Mouse (Mus musculus): ENCODE results near the gene A030014E15Rik.
"Not testable (repeated sequence)": the region's sequence is repeated elsewhere in the genome, so short reads cannot be mapped to it uniquely, and the experiment has no call there.

Gene A030014E15Rik

DNA sequence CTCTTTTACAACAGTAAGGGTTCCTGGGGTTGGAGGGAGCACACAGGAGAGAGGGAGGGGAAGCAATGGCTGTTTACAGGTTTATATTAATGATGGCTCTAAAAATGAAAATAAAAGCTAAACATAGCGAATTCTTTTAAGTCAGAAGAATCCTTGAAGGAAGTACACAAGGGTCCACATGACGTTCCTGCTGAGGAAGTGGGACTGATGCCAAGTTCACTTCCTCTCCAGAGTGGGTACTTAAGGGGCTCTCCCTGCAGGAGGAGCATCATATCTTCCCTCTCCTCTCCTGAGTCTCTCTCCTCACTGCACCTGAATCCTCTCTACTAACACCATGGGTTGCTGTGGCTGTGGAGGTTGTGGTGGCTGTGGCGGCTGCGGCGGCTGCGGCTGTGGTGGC is at the start of gene A030014E15Rik:
A030014E15Rik (plus strand) TSS at position 268 of the 400 bp plus-strand sequence.
- no peak for DNase-seq (ENCODE audit: low spot score)

DNA sequence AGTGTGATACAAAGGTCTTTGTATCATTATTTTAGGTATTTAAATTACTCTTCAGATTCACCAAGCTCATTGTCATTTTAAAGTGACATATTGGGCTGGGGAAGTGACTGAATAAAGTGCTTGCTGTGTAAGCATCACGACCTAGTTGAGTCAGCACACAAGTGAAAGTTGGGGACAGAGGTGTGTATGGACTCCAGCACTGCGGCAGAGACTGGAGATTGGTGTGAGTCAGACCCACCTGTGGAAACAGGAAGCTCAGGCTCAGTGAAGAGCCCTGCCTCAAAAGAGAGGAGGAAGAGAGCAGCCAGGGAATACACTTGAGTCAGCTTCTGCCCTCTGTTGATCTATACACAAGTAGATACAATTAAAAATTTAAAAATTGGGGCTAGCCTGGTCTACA is 45.5 kb upstream of the A030014E15Rik start:
- DNase-seq (ENCODE audit: low spot score): no peak

DNA sequence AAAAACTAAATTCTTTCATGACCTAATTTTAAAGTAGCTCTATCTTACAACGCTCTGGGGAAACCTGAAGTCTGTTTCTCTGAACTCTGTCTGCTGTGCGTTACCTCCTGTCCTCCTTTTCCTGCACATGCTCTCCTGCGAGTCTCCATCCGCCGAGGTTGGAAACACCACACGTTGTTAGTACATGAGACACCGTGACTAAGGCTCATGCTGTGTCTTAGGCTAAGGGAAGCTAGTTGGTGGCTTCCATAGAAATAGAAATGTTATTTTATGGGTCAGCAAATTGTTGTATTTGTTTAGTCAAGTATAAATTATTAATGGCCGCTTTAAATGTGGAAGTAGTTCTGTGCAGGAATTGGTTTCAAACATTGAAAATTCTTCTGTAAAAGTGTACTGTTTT is 44.5 kb upstream of the A030014E15Rik start:
- no peak for DNase-seq (ENCODE audit: low spot score)

- DNase-seq (ENCODE audit: low spot score): no peak
Observed at GRCm38 (mm10) chr1:82893269-82893668, 31.4 kb upstream of the A030014E15Rik start.

- no peak for DNase-seq (ENCODE audit: low spot score)
Observed at GRCm38 (mm10) chr1:82900567-82900966, 24.1 kb upstream of the A030014E15Rik start.

GRCm38 (mm10) chr1:82901201-82901600 is 23.5 kb upstream of the A030014E15Rik start:
- DNase-seq (ENCODE audit: low spot score): no peak

DNA sequence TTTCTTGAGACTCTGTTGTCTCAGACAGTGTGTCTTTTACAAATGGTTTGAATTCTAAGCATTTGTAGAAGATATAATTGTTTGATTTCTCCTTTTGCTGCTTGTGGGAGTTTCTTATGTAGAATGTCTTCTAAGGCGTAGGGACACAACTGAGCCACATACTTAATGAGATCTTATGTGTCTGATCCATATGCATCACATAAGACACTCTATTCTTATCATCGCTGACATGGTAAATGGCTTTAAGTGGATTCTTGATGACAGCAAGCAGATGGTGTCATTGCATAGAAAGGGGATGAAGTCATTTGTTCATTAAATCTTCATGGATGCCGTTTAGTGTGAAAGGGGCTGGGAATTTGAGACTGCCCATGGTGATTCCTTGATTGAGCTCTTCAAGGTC is 18.8 kb upstream of the A030014E15Rik start:
- DNase-seq (ENCODE audit: low spot score): peak; percentile 8

DNA sequence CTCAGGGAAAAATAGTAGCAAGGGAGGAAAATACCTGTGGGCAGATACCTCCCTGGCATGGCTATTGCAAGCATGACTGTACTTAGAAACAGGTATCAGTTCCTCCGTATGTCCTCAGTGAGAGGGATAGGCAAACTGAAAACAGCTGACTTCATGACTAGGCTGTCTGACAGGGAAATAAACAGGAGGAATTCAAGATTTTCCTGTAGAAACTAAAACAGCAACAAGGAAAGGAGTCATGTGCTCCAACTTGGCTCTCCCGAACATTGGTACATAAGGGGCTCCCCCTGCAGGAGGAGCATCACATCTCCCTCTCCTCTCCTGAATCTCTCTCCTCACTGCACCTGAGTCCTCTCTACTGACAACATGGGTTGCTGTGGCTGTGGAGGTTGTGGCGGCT is 11.7 kb upstream of the A030014E15Rik start, which contains the start of gene A030005L19Rik:
A030005L19Rik (plus strand) TSS at position 301 of the 400 bp plus-strand sequence.
- no peak for DNase-seq (ENCODE audit: low spot score)

DNA sequence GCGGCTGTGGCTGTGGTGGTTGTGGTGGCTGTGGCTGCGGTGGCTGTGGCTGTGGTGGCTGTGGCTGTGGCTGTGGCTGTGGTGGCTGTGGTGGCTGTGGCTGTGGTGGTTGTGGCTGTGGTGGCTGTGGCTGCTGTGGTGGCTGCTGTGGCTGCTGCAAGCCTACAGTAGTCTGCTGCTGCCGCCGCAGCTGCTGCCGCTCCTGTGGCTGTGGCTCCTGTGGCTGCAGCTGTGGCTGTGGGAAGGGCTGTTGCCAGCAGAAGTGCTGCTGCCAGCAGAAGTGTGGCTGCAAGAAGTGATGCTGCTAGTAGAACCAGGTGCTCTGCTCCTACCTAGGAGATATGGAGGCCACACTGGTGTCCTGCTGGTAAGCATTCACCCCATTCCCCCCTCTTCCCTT is 11.3 kb upstream of the A030014E15Rik start:
- not testable (repeated sequence) for DNase-seq (ENCODE audit: low spot score)

GRCm38 (mm10) chr1:82930558-82930957 is 5.8 kb downstream of the A030014E15Rik start:
- not testable (repeated sequence) for DNase-seq (ENCODE audit: low spot score)

DNA sequence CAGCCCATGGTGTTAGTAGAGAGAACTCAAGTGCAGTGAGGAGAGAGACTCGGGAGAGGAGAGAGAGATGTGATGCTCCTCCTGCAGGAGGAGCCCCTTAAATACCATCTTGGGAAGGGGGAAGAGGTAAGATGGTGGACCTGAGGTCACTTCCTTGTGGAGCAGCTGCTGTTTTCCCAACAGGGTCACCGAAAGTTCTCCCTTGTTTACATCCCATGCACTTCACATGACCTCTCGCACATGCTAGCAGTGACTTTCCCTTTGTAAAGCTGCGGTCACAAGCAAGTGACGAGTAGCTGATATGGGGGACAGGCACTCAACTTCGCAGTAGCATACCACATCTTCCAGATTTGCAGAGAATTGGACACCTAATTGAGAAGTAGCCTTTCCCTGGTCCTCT is 6.6 kb downstream of the A030014E15Rik start, which contains the start of gene Gm6217:
Gm6217 (minus strand) TSS at position 74 of the 400 bp plus-strand sequence.
- DNase-seq (ENCODE audit: low spot score): not testable (repeated sequence)

GRCm38 (mm10) chr1:82938666-82939065 is 13.9 kb downstream of the A030014E15Rik start:
- no peak for DNase-seq (ENCODE audit: low spot score)

DNA sequence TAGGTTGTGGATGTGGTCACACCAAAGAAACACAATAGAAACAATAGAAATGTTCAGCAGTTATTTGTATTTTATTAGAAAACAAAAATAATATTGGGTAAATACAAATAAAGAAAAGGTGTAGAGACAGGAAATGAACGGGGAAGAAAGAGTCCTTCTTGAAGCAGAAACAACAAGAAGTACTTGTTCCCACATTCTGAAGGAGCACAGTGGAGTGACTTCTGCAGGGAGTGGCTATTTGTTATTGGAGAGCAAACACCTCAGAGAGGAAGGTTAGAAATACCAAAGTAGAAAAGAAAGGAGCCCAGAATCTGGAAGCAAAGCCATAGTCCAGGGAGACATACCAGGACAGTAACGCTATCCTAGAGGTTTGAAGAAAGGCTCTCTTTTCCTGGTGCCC is 17.8 kb downstream of the A030014E15Rik start:
- DNase-seq (ENCODE audit: low spot score): not testable (repeated sequence)

DNA sequence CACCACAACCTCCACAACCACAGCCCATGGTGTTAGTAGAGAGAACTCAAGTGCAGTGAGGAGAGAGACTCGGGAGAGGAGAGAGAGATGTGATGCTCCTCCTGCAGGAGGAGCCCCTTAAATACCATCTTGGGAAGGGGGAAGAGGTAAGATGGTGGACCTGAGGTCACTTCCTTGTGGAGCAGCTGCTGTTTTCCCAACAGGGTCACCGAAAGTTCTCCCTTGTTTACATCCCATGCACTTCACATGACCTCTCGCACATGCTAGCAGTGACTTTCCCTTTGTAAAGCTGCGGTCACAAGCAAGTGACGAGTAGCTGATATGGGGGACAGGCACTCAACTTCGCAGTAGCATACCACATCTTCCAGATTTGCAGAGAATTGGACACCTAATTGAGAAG is 18.6 kb downstream of the A030014E15Rik start, which contains the start of gene A030003K21Rik:
A030003K21Rik (minus strand) TSS at position 94 of the 400 bp plus-strand sequence.
- not testable (repeated sequence) for DNase-seq (ENCODE audit: low spot score)

DNA sequence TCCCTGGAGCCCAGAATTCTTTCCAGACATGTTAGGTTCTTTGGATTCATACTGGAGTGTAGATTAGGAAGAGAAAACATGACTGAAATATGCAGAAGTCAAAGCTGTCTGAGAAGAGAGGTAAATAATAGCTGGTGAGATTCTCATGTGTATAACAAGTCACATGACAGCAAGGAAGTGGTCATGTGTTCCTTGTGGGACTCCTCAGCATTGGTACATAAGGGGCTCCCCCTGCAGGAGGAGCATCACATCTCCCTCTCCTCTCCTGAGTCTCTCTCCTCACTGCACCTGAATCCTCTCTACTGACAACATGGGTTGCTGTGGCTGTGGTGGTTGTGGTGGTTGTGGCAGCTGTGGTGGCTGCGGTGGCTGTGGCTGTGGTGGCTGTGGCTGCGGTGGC is 21.3 kb downstream of the A030014E15Rik start:
- not testable (repeated sequence) for DNase-seq (ENCODE audit: low spot score)

- DNase-seq (ENCODE audit: low spot score): no peak
Observed at GRCm38 (mm10) chr1:82948601-82949000, 23.9 kb downstream of the A030014E15Rik start.

GRCm38 (mm10) chr1:82955913-82956312 is 31.2 kb downstream of the A030014E15Rik start, which contains the start of gene Gm7544:
Gene Gm7544 (minus strand): TSS chr1:82956013.
- DNase-seq (ENCODE audit: low spot score): not testable (repeated sequence)

- no peak for DNase-seq (ENCODE audit: low spot score)
Observed at GRCm38 (mm10) chr1:82959870-82960385, 35.2 kb downstream of the A030014E15Rik start, which contains the start of gene Gm47955. Gene Gm47955 (plus strand): TSS chr1:82960286.

DNA sequence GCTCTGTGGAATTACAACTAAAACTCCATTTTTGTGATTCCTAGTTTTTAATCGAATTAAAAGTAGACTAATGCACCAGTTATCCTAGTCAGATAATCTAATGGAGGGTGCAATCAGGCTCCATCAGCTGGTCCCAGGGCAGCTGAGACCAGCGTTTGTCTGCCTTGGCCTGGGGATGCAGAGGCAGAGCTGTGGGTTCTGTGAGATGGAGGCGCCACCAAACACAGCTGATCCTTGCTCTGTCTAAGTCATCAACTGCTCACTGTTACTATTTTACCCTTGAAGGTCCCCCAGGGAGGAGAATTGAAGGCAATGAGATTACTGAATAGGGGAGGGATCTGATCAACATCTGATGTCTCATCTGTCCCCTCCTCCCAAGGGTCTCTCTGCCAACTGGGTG is 41.7 kb downstream of the A030014E15Rik start:
- DNase-seq (ENCODE audit: low spot score): no peak

GRCm38 (mm10) chr1:82972046-82972445 is 47.3 kb downstream of the A030014E15Rik start:
- peak; percentile 21 for DNase-seq (ENCODE audit: low spot score)

DNA sequence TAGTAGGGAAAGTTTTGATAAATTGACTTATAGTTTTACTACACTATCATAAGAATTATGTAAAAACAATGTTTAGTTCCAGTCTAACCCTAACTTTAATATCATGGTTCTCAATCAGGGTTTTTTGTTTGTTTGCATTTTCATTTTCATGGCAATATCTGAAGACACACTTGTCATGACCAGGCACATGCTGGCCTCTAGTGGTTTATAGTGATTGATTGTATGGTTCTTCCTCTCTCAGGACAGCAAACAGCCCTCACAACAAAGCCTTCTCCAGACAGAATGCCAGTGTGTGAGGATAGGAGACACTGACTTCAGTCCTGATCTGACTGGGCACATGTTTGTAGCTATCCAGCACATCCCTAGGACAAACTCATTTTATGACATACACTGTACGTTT is 48.5 kb downstream of the A030014E15Rik start:
- no peak for DNase-seq (ENCODE audit: low spot score)

GRCm38 (mm10) chr1:82973901-82974300 is 49.2 kb downstream of the A030014E15Rik start:
- no peak for DNase-seq (ENCODE audit: low spot score)

DNA sequence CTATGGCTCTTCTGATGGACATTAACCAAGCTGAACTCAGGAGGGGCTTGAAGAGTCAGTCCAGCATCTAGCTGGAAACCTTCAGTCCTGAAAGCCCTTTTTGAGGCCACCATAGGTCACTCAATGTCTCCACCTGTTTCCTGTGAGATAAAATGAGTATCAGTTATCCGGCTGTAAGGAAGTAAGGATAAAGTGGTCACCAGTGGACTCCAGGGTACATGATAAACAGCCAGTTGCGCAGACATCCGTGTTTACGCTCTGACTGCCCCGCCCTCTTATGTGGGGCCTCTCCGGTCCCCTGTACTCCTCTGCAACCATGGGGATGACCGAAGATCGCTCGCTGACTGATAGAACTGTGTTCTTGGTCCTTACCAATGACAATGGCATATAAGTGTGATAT is 49.6 kb downstream of the A030014E15Rik start:
- DNase-seq (ENCODE audit: low spot score): no peak

Measured in embryo, embryonic 10.5 days (tissue).